Mouse (Mus musculus) CD8-positive naive resting alpha-beta T cell, adult 2 months (primary cell): ENCODE data around the gene Htra3.

ENCODE experiments used
- DNase-seq, 2 experiments: peaks; one replicate each; pipeline ENCODE4 v3.0.0; 2022; ENCODE audit warnings: low read depth in 2 of 2, low spot score in 2 of 2

The Htra3 gene

DNA sequence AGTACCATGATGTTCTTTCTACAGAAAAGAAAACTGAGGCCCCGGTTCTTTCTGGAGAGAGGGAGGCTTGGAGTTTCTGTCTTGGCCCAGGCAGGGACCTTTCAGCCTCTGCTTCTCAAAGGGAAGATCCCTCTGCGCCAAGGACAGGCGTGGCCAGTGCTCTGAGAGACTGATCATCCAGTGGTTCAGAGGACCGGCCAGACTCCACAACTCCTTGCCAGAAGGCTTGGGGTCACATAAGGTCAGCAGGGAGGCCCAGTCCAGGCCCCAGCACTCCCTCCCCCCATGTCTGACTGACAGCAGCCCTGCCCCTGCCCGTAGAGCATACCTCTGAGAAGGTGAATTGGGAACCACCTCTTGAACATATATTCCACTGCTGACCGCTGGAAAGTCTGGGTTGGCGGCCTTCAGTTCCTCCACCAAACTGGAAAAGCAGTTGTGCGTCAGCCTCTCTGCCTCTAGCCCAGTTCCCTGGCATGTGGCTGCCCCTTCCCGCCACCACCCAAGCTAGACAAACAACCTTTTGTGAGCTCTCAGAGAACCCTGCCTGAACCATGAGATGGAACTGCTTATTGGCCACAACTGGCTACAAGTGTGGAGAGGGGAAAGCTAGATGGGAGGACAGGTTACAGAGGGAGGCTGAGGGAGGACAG, 25.7 kb downstream of the Htra3 start:
- no peak for DNase-seq

DNA sequence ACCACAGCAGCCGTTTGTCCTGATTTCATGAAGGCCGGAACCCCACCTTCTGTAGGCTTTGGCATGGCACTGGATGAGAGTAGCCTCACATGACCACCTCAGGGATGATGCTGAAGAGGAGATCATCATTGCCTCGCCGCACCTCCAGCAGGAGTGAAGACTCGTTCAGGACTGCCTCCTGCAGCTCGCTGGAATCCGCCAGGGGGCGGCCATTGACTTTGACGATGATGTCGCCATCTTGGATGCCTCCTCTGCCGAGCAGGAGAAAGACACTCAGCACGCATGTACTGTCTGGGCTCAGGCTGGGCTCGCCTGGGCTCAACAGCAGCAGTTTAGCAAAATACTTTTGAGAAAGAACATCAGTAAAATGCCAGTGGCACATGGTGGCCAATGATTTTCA, 26.7 kb downstream of the Htra3 start:
- DNase-seq, result no peak

DNA sequence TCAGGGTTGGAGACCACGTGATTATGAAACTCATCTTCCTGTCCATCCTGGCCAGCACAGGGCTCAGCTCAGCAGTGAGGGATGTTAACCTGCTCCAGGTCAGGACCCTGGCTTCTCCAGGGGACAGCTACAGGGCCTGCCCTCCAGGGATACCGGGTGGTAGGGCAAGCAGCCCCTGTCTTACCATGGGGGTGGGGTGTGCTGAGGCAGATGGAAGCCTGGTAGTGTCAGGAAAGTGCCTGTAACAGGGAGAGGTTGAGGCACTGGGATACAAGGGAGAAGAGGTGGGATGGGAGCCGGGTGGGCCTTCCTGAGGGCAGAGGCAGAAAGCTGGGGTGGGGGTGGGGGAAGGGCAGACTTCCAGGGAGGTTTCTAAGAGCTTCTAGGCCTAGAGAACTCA, 27.3 kb downstream of the Htra3 start:
- no peak for DNase-seq

DNA sequence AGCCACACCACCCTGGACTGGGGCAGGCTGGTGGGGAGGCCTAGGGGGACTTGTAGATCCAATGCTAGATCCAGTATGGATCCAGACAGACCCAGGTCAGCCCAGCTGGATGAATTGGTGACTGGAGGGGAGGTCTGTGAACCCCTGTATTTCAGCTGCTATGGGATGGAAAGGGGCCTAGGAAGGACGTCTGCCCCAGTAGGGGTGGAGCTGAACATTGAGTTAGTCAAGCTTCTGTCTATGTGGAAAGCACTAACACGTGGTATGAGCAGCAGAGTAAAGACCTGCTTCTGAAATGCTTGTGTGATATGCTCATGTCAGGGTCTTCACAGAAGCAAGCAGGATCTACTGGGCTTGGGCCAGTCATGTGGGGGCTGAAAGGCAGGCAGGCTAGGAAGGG, 31.4 kb downstream of the Htra3 start:
- DNase-seq, result no peak

DNA sequence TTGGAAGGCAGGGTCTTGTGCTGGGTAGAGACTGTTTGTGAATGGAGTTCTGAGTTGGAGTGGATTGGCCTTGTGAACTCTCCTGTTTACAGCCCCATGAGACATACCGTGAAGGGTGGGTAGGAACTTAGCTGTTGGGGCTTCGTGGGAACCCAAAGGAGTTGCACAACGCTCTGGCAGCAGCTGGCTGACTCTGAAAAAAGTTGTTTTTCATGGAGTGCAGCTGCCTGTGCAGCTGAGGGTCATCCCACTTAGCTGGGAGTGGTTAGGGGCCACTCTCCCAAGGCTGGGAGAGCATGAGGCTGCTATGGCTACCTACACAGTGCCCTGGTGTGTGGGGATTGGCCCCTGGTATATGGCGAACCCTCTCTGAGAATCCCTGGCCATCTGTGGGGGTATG, 32.0 kb downstream of the Htra3 start:
- no peak for DNase-seq

DNA sequence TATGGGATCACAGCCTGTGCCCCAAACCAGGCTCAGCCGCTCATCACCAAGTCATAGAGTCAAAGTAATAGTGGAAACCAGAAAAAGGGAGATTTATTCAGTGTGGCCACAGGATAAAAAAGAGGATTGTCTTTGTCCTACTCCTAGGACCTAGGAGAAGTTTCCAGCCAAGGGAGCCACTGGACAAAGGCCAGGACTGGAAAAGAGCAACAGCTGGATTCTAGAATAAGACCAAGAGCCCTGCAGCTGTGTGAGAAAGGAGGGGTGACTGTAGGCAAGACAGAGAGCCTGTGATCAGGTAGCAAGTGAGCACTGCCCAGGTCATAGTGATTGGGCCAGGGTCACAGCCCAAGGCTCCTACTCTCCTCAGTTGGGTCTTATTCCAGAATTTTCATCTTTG, 32.7 kb downstream of the Htra3 start:
- DNase-seq, result no peak

DNA sequence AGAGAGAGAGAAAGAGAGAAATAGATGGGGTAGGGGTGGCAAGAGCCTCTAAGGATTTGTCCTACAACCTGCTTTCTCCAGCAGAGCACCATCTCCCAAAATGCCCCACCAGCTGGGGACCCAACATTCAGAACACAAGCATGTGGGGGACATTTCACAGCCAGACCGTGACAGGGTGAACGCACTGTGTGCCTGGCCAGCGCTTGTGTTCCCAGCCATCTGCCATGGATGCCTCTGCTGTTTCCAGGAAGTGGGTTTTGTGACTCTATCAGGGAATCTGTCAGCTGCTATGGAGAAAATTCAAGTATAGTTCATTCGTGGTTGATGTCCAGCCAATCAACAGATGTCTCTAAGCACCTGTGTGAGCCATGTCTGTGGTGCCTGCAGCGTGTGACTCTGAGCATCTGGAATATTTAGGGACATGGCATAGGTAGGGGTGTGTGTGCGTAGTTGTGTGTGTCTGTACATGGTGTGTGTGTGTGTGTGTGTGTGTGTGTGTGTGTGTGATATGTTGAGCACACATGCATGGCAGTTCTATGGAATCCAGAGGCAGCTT, 33.6 kb downstream of the Htra3 start:
- DNase-seq, result no peak

DNA sequence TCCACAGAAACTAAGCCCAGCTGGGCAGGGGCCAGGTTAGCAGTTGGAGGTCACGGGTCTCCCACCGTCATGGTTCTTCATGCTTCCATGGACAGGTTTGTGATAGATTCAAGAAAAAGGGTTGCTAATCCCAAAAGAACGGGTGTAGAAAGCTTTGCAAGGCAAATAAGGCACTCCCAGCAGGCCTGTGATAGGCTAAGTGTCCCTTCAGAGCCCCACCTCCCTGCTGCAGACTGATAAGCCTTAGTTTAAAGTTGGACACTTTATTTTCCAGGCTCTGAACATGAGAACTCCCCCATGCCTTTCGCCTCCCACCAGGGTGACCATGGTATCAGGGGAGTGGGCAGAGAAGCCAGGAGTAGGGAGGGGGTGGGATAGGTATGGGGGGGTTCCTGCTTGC, 35.5 kb downstream of the Htra3 start:
- DNase-seq, result no peak

DNA sequence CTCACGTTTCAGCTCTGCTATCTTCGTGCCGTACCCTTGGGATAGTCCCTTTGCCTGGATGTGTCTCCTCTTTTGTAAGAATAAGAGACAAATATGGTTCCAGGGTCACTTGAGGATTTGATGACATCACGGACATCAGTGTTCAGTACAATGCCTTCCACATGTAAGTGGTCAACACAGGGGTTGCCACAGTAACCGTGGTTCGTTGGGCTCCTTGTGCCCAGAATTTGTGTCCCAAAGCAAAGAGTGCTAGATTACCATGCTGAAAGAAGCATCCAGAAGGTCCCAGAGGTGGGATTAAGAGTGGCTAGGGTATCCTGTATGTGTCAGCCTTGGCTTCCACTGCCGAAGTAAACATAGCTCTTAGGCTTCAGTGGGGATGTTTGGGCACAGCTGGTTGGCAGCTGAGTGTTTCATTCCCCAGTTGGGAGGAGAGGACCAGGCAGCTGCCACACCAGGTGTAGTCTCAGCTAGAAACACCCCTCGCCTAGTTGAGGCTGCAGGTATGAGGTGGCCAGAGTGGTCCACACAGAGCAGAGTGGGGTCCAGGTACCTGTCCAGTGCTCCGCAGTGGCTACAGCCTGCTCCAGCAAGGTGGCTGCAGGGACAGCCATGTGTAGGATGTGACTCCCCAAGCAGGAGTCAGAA, 36.1 kb downstream of the Htra3 start:
- no peak for DNase-seq

DNA sequence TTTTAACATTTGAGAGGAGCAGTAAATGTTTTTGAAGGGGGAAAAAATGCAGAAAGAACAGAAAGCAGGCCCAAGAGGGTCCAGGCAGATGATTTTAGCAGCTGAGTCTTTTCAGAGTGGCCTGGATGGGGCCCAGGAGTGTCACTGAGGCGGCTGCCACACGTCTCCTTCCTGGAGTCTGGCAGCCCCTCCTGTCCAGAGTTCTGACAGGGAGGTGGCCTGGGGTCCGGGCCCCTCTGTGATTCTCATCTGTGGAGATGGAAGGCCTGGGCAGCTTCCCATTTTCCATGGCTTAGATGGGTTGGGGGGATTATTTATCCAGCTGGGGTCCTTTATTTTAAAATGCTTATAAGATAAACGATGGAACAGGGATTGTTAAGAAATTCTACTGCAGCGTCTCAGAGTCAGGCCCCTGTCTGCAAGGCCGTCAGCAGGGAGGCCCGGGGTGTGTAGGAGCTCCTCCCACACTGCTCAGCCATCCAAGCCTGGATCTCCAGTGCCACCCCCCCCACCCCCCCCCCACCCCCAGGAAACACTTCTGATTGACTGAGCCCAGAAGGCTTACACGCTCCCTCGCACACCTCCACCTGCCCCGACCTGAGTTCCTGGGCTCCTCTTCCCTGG, 37.5 kb downstream of the Htra3 start:
- DNase-seq, result no peak

DNA sequence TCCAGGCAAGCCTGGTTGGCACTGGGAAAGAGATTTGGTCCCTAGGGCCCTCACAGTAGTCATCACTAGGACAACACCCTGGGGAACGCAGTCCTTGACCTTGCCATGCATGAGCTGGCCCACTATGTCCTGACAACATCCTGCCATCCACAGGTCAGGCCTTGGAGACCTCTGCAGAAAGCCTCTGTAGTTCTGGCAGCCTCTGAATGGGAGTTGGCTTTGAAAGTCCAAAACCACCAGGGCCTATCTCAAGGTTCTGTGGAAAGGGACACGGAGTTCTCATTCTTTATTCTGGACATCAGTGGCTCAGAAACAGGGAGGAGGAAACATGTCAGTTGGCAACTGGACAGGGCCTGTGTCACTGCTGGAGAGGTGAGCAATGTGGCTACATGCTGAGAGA, 43.6 kb downstream of the Htra3 start:
- DNase-seq, result no peak

DNA sequence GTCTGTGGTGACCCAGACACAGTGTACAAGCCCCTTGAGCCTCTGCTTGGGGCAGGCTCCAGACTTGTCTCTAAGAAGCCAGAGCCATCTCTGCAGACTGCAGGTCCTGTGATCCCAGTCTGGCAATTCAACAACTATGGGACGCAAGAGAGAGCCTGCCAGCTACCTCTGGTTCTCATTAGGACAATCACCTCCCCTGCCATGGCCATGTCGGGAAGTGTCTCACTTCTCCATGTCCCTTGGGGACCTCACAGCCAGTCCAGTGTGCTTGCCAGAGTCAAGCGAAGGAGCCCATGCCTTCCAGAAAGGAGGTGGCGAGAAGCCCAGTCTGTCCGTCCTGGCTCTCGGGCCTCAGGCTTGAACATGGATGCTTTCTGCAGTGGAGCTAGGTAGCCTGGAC, 46.7 kb downstream of the Htra3 start:
- DNase-seq, result no peak

DNA sequence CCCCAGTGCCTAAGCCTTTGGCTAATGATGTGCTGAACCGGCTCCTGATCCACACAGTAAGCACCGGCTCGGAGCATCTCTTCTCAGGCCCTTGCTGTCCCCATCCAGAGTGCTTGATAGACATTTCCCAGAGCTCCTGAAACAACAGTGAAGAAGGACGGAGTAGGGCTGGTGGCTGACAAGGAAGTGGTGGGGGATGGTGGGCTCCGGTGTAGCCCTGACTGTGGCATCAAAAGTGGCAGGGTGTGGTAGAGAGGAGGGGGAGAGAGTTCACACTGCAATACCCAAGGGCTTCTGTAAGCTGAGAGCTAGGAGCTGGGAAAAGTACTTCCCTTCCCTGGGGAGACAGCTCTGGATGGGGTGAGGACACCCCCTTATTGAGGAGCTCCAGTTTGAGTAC, 47.8 kb downstream of the Htra3 start:
- DNase-seq, result no peak

DNA sequence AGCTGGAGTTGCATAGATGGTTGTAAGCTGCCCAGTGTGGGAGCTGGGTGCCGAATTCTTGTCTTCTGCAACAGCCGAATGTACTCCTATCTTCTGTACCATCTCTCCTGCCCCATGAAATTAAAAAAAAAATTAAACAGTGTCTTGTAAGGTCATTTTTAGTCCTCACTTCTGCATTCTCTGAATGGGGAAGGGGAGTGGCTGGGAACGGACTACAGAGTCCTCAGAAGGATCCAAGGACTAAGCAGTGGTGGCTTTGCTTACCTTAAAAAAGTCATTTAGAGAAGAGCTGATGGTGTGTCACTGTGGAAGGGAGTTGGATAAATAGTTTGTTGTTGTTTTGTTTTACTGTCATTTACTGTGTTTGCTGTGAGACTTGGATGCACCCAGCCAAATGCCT, 48.4 kb downstream of the Htra3 start:
- DNase-seq, result no peak

DNA sequence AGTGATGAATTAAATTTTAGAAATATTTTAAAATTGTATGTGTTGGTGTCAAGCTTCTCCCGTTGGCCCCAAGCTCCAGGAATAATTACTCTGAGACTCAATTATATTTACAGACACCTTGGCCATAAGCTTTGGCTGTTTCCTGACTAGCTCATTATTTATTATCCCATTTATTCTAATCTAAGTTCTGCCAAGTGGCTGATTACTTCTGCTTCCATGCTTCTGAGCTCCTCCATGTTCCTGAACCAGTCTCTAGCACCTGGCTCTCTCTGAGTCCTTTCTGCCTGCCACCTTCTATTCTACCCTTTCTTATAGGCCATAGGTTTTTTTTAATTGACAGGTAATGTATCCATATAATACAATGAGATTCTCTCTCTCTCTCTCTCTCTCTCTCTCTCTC, 48.9 kb downstream of the Htra3 start:
- no peak for DNase-seq

DNA sequence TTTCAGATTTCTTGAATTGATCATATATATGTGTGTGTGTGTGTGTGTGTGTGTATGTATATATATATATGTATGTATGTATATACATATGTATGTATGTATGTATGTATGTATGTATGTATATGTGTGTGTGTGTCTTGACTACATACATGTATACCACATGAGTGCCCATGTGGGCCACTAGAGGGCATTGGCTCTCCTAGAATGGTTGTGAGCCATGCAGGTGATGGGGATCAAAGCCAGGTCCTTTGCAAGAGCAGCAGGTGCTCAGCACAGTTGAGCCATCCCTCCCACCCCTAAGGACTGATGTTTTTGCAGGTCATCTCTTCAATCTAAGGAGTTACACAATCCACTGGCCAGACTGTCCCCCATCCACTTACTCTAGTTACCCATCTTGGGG, 50.2 kb downstream of the Htra3 start:
- DNase-seq, result no peak

DNA sequence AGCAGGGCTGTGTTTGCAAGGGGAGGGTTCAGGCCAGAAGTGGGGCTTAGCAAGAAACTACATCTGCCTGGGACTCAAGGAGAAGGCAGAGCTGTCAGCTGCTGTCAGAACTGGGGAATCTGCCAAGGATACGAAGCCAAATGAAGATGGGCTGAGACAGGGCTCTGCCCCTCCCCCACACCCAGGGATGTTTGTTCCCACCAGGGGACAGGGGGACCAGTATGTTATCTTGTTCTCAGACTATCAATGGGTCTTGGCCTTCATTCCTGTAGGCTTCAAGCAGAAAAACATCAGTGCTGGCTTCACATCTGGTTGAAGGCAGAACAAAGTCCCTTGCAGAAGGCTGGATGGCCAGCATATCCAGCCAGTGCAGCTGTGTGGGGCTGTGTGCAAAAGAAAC, 50.9 kb downstream of the Htra3 start:
- DNase-seq, result no peak

DNA sequence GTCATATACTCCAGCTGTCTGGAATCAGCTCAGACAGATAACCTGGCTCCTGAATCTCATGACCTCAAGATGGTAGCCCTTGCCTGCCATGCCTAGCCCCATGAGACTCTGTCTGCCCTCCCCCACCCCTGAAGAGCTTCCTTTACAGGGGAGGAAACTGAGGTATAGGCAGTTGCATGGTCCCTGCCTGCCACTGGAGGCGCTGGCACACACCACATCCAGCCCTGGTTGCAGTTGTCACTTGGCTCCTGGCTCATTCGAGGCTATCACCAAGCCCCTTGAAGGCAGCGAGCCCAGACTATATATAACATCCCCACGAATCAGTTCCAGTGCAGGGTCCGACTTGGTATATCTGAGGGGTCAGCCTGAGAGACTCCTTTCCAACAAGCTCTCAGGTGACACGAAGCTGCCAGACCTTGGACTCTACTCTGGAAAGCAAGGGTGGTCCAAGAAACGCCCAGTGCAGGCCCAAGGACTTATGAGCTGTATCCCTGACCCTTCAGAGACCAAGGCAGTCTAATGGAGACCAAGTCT, 52.2 kb downstream of the Htra3 start:
- no peak for DNase-seq

DNA sequence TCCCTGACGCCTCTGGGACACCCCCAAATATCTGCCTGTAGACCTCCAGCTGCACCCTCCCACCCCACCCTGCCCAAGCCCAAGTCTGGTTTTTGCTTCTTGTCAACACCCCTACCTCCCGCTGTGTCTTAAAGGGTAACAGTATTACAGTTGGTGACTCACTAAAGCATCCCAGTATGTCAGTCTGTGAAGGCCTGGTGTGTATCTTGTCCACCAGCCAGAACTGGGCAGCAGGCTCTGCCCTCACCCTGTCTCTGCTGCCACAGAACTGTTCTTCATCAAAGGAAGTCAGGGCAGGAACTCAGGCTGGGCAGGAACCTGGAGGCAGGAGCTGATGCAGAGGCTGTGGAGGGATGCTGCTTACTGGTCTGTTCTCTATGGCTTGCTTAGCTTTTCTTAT, 53.2 kb downstream of the Htra3 start:
- DNase-seq, result no peak

DNA sequence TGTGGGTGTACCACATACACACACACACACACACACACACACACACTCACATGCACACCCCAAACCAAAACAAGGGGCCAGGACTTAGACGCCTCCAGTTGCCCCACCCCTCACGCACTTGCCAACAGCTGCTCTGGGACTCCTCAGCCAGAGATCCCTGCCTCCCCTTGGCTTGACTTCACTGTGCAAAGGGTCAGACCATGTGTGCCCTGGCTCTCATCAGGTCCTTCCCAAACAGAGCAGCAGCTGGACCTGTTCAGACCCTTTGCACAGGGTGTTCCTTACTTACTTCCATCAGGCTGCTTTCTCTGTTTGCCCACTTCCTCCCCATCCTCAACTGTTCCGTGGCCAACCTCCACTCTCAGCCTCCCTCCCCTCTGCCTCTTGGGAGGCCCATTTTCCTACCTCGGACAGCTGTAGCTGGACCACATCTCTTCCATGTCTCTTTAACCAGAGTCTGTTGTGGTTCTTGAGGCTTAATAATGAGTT, 54.8 kb downstream of the Htra3 start:
- no peak for DNase-seq

DNA sequence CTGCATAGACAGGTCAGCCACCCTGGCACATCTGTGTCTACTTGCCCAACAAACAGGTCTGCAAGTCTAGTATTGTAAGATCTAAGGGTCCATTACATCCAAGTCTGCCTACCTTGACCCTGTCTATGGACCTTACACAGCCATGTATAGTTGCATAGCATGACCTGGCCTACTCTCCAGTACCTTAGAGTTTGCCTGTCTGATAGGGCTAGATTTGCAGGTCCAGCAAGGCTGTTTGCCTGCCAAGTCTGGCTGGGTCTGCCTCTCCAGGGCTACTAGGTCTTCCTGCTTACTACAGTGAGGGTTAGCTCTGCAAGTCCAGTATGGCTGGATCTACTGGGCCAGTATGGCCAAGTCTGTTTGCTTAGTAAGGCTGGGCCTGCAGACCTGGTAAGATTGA, 55.8 kb downstream of the Htra3 start:
- no peak for DNase-seq

DNA sequence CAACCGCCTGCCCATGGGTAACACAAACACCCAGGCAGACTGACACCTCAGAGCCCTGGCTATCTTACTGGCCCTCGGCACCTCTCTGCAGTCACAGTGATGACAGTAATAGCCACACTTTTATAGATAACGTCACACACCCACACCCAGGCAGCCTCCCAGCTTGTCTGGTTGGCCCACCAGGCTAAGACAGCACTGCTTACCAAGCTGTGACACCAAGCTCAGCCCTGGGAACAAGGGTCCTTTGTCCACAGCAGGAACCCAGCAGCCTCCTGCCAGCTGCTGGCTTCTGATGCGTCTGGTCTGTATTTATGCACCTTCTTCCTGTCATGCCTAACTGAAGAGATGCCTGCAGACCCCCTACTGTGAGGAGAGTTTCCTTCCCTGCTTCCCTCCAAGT, 58.5 kb downstream of the Htra3 start:
- no peak for DNase-seq
